Mouse (Mus musculus) embryonic facial prominence, embryonic 12.5 days (tissue): ENCODE measurements around the gene Btbd7. TPM values are rescaled to one million over a fixed set of nuclear protein-coding genes. Genes with fewer than 3 reads are reported as not detected.
A peak's percentile ranks its signal among the peaks of the same experiment; 100 is the strongest.

ENCODE experiments used
- ATAC-seq: fragments of 200-750 bp; cut with Nextera tagmentation; 2 replicates; pipeline ENCODE4 v1.8.0; 2017; ENCODE audit not compliant: insufficient number of reproducible peaks, insufficient read depth, low FRiP score, low TSS enrichment
- H3K27ac ChIP-seq: fragments of 300-500 bp; sonication (generic); 2 replicates; pipeline ENCODE4 v1.5.1; 2016; ENCODE audit warnings: mild to moderate bottlenecking
- H3K27me3 ChIP-seq: fragments of 300-500 bp; sonication (generic); 2 replicates; pipeline ENCODE4 v1.6.1; 2016; ENCODE audit warnings: mild to moderate bottlenecking, moderate library complexity
- H3K36me3 ChIP-seq: fragments of 300-500 bp; sonication (generic); 2 replicates; pipeline ENCODE4 v1.6.1; 2016; ENCODE audit warnings: mild to moderate bottlenecking
- H3K4me1 ChIP-seq: fragments of 300-500 bp; sonication (generic); 2 replicates; pipeline ENCODE4 v1.6.1; 2016
- H3K4me2 ChIP-seq: fragments of 300-500 bp; sonication (generic); replicated peaks from 2 replicates; pipeline ENCODE4 v1.6.1; 2016; ENCODE audit warnings: mild to moderate bottlenecking, moderate library complexity
- H3K4me3 ChIP-seq: fragments of 300-500 bp; sonication (generic); 2 replicates; pipeline ENCODE4 v1.5.1; 2016; ENCODE audit warnings: mild to moderate bottlenecking
- H3K9ac ChIP-seq: fragments of 300-500 bp; sonication (generic); 2 replicates; pipeline ENCODE4 v1.6.1; 2016; ENCODE audit warnings: mild to moderate bottlenecking, moderate library complexity
- H3K9me3 ChIP-seq: fragments of 300-500 bp; sonication (generic); 2 replicates; pipeline ENCODE4 v1.6.1; 2016; ENCODE audit warnings: mild to moderate bottlenecking, moderate library complexity
- WGBS: fragments of 180-500 bp; shearing (Covaris S2); methylation state at CpG from one replicate; pipeline ENCODE4 v1.1.7; 2016; 5-methylcytosine and 5-hydroxymethylcytosine counted together
- polyA plus RNA-seq: library from polyadenylated mRNA; unstranded; fragments of >200 nt; fragmentation: Nextera tagmentation; extraction: Ambion mirVana; gene quantifications from 2 replicates; pipeline ENCODE4 v1.2.1, GENCODE M21; 2016

The Btbd7 gene
- 28.9 and 31.0 TPM in 2 replicates for polyA plus RNA-seq

DNA sequence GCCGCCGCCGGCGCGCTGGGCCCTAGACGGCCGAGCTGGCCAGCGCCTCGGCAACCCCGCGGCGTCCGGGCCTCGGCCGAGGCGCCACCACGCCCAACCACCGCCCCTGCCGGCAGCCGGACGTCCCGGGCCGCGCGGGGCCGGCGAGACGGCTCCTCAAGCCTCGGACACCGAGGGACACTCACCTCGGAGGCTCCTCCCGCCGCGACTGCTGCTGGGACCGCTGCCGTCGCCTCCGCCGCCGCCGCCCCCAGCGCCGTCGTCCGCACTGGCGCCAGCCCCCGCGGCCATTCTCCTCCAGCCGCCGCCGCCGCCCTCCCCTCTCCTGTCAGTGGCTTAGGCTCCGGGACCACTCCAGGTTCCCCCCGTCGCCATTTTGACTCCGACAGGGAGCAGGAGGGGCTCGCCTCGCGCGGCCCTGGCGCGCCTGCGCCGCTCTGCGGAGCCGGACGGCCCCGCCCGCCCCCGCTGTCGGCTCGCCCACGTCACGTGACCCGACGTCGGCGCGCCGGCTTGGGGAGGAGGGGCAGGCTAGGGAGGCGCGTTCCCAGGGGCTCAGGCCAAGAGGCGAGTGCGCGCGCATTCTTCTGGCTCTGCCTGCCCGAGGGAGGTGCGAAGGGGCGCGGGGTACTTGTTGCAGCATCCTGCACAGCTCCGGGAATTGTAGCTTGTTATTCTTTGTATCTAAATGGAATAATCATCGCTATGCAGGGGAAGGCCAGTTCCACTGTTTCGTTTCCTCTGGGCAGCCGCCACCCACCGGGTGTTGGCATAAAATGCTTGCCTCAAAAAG lies at the start of gene Btbd7:
Gene Btbd7, minus strand, starts transcription at position 441 of the 793 bp plus-strand sequence.
- under 1% methylated on average over 92 of the region's 95 CpGs for WGBS
- Histone ChIP-seq H3K4me2 (peak within 1 kb of the TSS; percentile 73), H3K4me3 (peak within 1 kb of the TSS; percentile 98), H3K9ac (peak within 1 kb of the TSS; percentile 96), H3K9me3 (no peaks in the 10 kb centered on the region), H3K36me3 (no peaks in the 10 kb centered on the region), H3K27me3 (no peaks in the 10 kb centered on the region), H3K4me1 (peaks cover 11% of the 10 kb centered on the region), H3K27ac (peak within 1 kb of the TSS; percentile 97)
- ATAC-seq: peak; percentile 98

- no peak for ATAC-seq
- no peaks in the 10 kb centered on the region for H3K27me3 ChIP-seq
Measured at GRCm38 (mm10) chr12:102916073-102916472, 37.8 kb upstream of the Btbd7 start.

DNA sequence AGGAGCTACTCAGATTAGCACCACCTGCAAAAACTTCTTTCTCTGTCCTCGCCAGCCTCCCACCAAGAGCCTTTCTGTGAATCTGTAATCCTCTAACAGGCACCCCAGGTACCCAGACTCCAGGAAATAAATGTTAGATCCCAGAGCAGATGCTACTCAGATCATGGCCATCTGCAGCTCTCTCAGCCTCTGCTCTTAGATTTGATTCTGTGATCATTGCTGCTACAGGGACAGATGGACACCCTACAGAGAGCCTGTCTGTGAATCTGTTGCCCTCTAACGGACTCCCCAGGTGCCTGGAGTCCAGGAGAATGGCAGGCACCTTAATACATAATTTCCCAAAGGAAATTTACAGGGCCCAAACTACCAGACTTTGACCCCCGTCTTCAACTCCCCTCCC lies 29.9 kb upstream of the Btbd7 start:
- no peak overlapping the region for H3K4me3 ChIP-seq
- H3K4me1 ChIP-seq: no peaks in the 10 kb centered on the region
- ATAC-seq: no peak
- no peak overlapping the region for H3K27ac ChIP-seq
- no peak overlapping the region for H3K4me2 ChIP-seq
- no peaks in the 10 kb centered on the region for H3K36me3 ChIP-seq
- no peak overlapping the region for H3K9ac ChIP-seq
- no peaks in the 10 kb centered on the region for H3K9me3 ChIP-seq
- 41% methylated on average over 3 of the region's 3 CpGs for WGBS
- H3K27me3 ChIP-seq: no peaks in the 10 kb centered on the region

More at GRCm38 (mm10) chr12:102916073-102916472, 37.8 kb upstream of the Btbd7 start:
- Histone ChIP-seq H3K4me2 (no peak overlapping the region), H3K36me3 (no peaks in the 10 kb centered on the region), H3K4me3 (no peak overlapping the region), H3K9me3 (no peaks in the 10 kb centered on the region), H3K4me1 (no peaks in the 10 kb centered on the region), H3K9ac (no peak overlapping the region), H3K27ac (no peak overlapping the region)
- 79% methylated on average over 2 of the region's 2 CpGs for WGBS

DNA sequence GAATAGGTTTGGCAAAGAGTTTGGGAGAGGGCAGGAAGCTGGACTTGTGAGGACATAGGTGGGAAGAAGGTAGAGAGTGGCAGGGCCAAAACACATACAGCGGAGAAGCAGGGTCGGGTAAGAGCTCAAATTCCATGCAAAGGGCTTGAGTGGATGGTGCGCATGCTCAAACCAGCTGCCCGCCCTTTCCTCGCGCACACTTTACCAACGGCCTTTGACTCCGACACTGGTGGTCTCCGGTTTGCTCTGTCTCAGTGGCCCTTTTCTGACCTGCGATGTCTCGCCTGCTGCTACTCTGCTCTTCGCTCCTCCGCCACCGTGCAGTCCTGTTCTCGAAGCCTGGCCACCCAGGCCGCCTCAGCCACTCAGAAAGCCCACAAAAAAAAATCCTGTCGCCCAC lies 20.8 kb upstream of the Btbd7 start, which contains the start of gene Cox8c:
Gene Cox8c, plus strand, starts transcription at position 226 of the 400 bp plus-strand sequence.
- Histone ChIP-seq H3K9ac (no peak within 1 kb of the TSS), H3K4me2 (no peak within 1 kb of the TSS), H3K4me1 (no peaks in the 10 kb centered on the region), H3K9me3 (0 out of 2 replicates have a peak, but pooled peaks cover 2% of the 10 kb centered on the region), H3K27ac (no peak within 1 kb of the TSS), H3K4me3 (no peak within 1 kb of the TSS), H3K36me3 (no peaks in the 10 kb centered on the region), H3K27me3 (no peaks in the 10 kb centered on the region)
- no peak for ATAC-seq
- WGBS: 91% methylated on average over 17 of the region's 17 CpGs

DNA sequence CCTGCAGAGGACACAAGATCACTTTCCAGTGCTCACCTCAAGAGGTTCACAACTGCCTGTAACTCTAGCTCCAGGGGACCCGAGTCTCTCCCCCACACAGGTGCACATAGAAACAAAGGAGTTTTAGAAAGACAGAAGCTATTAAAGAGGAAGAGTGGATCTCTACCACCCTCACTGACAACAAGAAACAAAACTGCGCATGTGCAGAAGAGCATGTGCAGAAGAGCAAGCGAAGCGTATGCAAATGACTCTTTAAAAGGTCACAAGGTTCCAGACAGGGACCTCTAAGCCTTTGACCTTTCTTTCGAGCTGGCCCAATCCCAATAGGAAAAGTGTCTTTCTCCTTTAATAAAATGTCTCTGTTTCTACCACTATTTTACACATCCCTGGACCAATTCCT lies 10.3 kb upstream of the Btbd7 start:
- H3K27ac ChIP-seq: no peak overlapping the region

DNA sequence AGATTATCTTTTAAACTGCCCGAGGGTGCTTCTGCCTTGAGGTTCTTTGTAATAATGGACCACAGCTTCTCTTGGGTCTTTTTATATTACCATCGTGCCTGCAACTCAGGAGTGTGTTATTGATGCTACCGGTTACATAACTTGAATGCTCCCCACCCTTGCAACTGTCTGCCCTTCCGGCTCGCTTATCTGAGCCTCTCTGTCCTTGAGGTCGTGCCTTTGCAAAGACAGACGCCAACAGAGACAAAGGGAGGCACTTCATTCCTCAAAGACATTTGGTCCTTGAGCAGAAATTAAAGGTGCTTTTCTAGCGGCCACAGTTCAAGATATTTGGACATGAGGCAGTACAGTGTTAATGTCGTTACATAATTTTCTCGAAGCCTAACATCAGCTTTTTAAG lies 9.1 kb upstream of the Btbd7 start:
- H3K27me3 ChIP-seq: no peaks in the 10 kb centered on the region
- WGBS: 55% methylated on average over 10 of the region's 10 CpGs
- no peak for ATAC-seq
- no peaks in the 10 kb centered on the region for H3K9me3 ChIP-seq
- no peaks in the 10 kb centered on the region for H3K36me3 ChIP-seq
- no peak overlapping the region for H3K9ac ChIP-seq
- no peaks in the 10 kb centered on the region for H3K4me1 ChIP-seq
- H3K4me2 ChIP-seq: no peak overlapping the region
- H3K4me3 ChIP-seq: no peak overlapping the region
- no peak overlapping the region for H3K27ac ChIP-seq

More for the DNA sequence above, 10.3 kb upstream of the Btbd7 start:
- WGBS: 46% methylated on average over 5 of the region's 5 CpGs
- Histone ChIP-seq H3K36me3 (no peaks in the 10 kb centered on the region), H3K9ac (no peak overlapping the region), H3K4me2 (no peak overlapping the region), H3K9me3 (no peaks in the 10 kb centered on the region), H3K4me1 (no peaks in the 10 kb centered on the region), H3K4me3 (no peak overlapping the region), H3K27me3 (no peaks in the 10 kb centered on the region)
- no peak for ATAC-seq

DNA sequence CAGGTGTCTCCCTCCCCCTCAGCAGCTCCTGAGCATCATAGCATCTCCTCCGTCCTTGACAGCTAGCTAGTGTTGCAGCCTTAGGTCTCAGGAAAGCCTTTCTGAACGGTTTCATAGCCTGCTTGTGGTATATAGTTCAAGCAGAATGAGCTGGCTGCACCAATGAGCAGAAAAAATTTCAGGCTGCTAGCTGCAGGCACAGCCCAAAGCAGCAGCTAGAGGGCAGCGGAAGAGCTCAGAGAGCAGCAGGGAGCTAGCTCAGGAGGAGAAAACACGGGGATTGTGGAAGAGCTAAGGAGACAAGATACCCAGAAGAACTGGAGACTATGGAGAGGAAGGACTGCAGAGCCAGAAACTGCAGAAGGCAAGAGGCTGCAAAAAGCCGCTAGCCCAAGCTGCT lies 7.5 kb upstream of the Btbd7 start:
- H3K4me2 ChIP-seq: no peak overlapping the region
- no peak overlapping the region for H3K4me3 ChIP-seq
- no peaks in the 10 kb centered on the region for H3K27me3 ChIP-seq
- 18% methylated on average over 5 of the region's 5 CpGs for WGBS
- H3K27ac ChIP-seq: no peak overlapping the region
- no peaks in the 10 kb centered on the region for H3K4me1 ChIP-seq
- H3K36me3 ChIP-seq: no peaks in the 10 kb centered on the region
- H3K9ac ChIP-seq: no peak overlapping the region
- no peaks in the 10 kb centered on the region for H3K9me3 ChIP-seq
- no peak for ATAC-seq

DNA sequence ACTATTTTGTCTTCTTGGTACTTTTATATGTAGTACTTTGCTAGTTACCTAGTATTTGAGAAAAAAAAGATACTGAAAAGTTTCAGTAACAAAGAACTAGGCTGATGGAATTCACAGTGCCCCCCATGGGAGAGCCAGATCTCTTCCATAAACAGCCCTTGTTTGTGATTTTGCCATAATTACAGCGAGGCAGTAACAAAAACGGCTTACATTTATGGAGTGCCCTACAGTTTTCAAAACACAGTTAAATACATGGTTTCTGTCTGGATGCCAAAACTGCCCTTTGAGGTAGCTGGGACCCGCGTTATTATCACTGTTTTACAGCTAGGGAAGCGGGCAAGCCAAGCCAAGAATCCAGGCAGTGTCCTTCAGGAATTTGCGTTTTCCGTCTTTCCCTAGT lies 630 bp upstream of the Btbd7 start:
- peak overlapping the region; percentile 43 for H3K4me2 ChIP-seq
- H3K4me3 ChIP-seq: peak overlapping the region; percentile 98
- no peaks in the 10 kb centered on the region for H3K9me3 ChIP-seq
- H3K9ac ChIP-seq: peak overlapping the region; percentile 96
- no peaks in the 10 kb centered on the region for H3K27me3 ChIP-seq
- peaks cover 11% of the 10 kb centered on the region for H3K4me1 ChIP-seq
- H3K36me3 ChIP-seq: no peaks in the 10 kb centered on the region
- ATAC-seq: no peak
- WGBS: 33% methylated on average over 7 of the region's 7 CpGs
- peak overlapping the region; percentile 97 for H3K27ac ChIP-seq

- Histone ChIP-seq H3K27ac (peak overlapping the region; percentile 97), H3K4me2 (peak overlapping the region; percentile 73), H3K4me1 (peaks cover 11% of the 10 kb centered on the region), H3K9ac (peak overlapping the region; percentile 96), H3K4me3 (peak overlapping the region; percentile 98), H3K36me3 (no peaks in the 10 kb centered on the region), H3K27me3 (no peaks in the 10 kb centered on the region), H3K9me3 (no peaks in the 10 kb centered on the region)
- peak; percentile 80 for ATAC-seq
- under 1% methylated on average over 62 of the region's 70 CpGs for WGBS
Measured at GRCm38 (mm10) chr12:102877301-102878030, 805 bp downstream of the Btbd7 start.

DNA sequence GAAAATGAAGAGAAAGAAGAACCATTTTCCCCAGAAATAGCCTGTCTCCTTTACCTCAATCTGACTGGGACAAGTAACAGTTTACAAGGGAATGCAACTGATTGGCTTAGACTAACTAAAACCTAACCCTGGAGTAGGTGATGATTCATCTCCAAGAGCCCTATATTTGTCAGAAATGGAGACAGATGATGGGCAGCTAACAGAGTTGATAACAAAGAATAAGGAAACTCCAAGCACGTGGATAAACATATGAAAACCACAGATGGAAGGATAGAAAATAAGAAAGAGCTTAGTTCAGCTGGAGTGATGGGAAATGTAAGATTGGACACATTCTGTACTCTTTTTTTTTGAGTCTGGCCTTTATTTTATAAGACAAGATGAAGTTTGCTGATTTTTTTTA lies 7.7 kb downstream of the Btbd7 start:
- WGBS: 86% methylated on average over 1 of the region's 1 CpGs
- no peak overlapping the region for H3K27ac ChIP-seq
- H3K4me3 ChIP-seq: no peak overlapping the region
- ATAC-seq: no peak
- no peak overlapping the region for H3K4me2 ChIP-seq
- peaks cover 3% of the 10 kb centered on the region; the same call in 1 of the 2 replicates for H3K36me3 ChIP-seq
- no peaks in the 10 kb centered on the region for H3K27me3 ChIP-seq
- H3K9me3 ChIP-seq: no peaks in the 10 kb centered on the region
- H3K9ac ChIP-seq: no peak overlapping the region
- no peaks in the 10 kb centered on the region for H3K4me1 ChIP-seq

GRCm38 (mm10) chr12:102869802-102870201 lies 8.5 kb downstream of the Btbd7 start:
- no peak overlapping the region for H3K4me3 ChIP-seq
- no peaks in the 10 kb centered on the region for H3K9me3 ChIP-seq
- no peak for ATAC-seq
- no peaks in the 10 kb centered on the region for H3K27me3 ChIP-seq
- WGBS: 94% methylated on average over 2 of the region's 2 CpGs
- H3K9ac ChIP-seq: no peak overlapping the region
- H3K4me1 ChIP-seq: no peaks in the 10 kb centered on the region
- H3K36me3 ChIP-seq: peaks cover 3% of the 10 kb centered on the region; the same call in 1 of the 2 replicates
- no peak overlapping the region for H3K4me2 ChIP-seq
- no peak overlapping the region for H3K27ac ChIP-seq

- Histone ChIP-seq H3K4me2 (no peak overlapping the region), H3K9ac (no peak overlapping the region), H3K9me3 (no peaks in the 10 kb centered on the region), H3K27me3 (no peaks in the 10 kb centered on the region), H3K36me3 (no peaks in the 10 kb centered on the region), H3K4me3 (no peak overlapping the region), H3K27ac (no peak overlapping the region), H3K4me1 (0 out of 2 replicates have a peak, but pooled peaks cover 3% of the 10 kb centered on the region)
- no peak for ATAC-seq
Measured at GRCm38 (mm10) chr12:102860806-102861205, 17.5 kb downstream of the Btbd7 start.
